Mouse (Mus musculus): ENCODE data around the gene C2cd3.

GRCm38 (mm10) chr7:100429911-100430310, 57.9 kb downstream of the C2cd3 start:
- no peak for TF ChIP-seq MAFK (IDR thresholded peaks at IDR 0.05; ENCODE audit: borderline replicate concordance, low read depth, low read length)
- TF ChIP-seq TAL1 (IDR thresholded peaks at IDR 0.05; ENCODE audit: low read length): no peak
- TF ChIP-seq GATA1 (IDR thresholded peaks at IDR 0.05; ENCODE audit: low read depth, low read length): no peak
- TF ChIP-seq POLR2AphosphoS2 (IDR thresholded peaks at IDR 0.05; ENCODE audit: low read length): no peak
- no peak for TF ChIP-seq CTCF (IDR thresholded peaks at IDR 0.05 in 2 of 3, conservative IDR thresholded peaks at IDR 0.05 in 1 of 3; ENCODE audit: control insufficient read depth in 1 of 3, insufficient read depth in 1 of 3, low read depth in 2 of 3, low read length in 3 of 3, poor library complexity in 1 of 3, severe bottlenecking in 1 of 3)
- no peak for TF ChIP-seq UBTF (IDR thresholded peaks at IDR 0.05; ENCODE audit: borderline replicate concordance, insufficient read depth, low read depth, low read length)
- TF ChIP-seq MAX (IDR thresholded peaks at IDR 0.05; ENCODE audit: low read length): no peak
- TF ChIP-seq POLR2A (IDR thresholded peaks at IDR 0.05; ENCODE audit: control insufficient read depth in 1 of 2, insufficient read depth in 1 of 2, low read depth in 1 of 2, low read length in 2 of 2, poor library complexity in 1 of 2): no peak
- TF ChIP-seq ZNF384 (IDR thresholded peaks at IDR 0.05; ENCODE audit: low read depth, low read length): no peak
- TF ChIP-seq ZC3H11A (IDR thresholded peaks at IDR 0.05; ENCODE audit: low read depth, low read length): no peak
- no peak for TF ChIP-seq ELF1 (IDR thresholded peaks at IDR 0.05; ENCODE audit: low read depth, low read length)
- TF ChIP-seq MEF2A (IDR thresholded peaks at IDR 0.05; ENCODE audit: extremely low read depth, insufficient replicate concordance, low read depth, low read length, poor library complexity, severe bottlenecking): no peak
- no peak for TF ChIP-seq SIN3A (IDR thresholded peaks at IDR 0.05; ENCODE audit: low read length)
- TF ChIP-seq MYC (IDR thresholded peaks at IDR 0.05; ENCODE audit: low read depth, low read length): no peak
